Mouse (Mus musculus) embryonic facial prominence, embryonic 14.5 days (tissue): ENCODE measurements at regions not wholly inside any gene's neighbourhood (a gene's known extent, or its start where the extent isn't known, plus 50 kb on each side); places are given as distances from the start of the nearest gene placed in this dataset.
A peak's percentile ranks its signal among the peaks of the same experiment; 100 is the strongest.

Experiments
- ATAC-seq: fragments of 200-750 bp; cut with Nextera tagmentation; 2 replicates; pipeline ENCODE4 v1.8.0; 2017; ENCODE audit warnings: low read depth, moderate number of reproducible peaks, moderate TSS enrichment
- DNase-seq: peaks from one replicate; pipeline ENCODE4 v3.0.0-alpha.2; 2015; ENCODE audit warnings: low spot score
- H3K27ac ChIP-seq: fragments of 300-500 bp; sonication (generic); replicated peaks from 2 replicates; pipeline ENCODE4 v1.5.1; 2014; ENCODE audit warnings: low read depth, mild to moderate bottlenecking, low read length, moderate library complexity
- H3K27me3 ChIP-seq: fragments of 300-500 bp; sonication (generic); replicated peaks from 2 replicates; pipeline ENCODE4 v1.6.1; 2014; ENCODE audit warnings: low read length; ENCODE audit not compliant: control insufficient read depth, insufficient read depth
- H3K36me3 ChIP-seq: fragments of 300-500 bp; sonication (generic); 2 replicates; pipeline ENCODE4 v1.6.1; 2014; ENCODE audit warnings: low read length, mixed read lengths; ENCODE audit not compliant: control insufficient read depth, insufficient read depth
- H3K4me1 ChIP-seq: fragments of 300-500 bp; sonication (generic); 2 replicates; pipeline ENCODE4 v1.6.1; 2014; ENCODE audit warnings: antibody characterized with exemption, low read length; ENCODE audit not compliant: control insufficient read depth, insufficient read depth
- H3K4me2 ChIP-seq: fragments of 300-500 bp; sonication (generic); 2 replicates; pipeline ENCODE4 v1.6.1; 2014; ENCODE audit warnings: low read depth, mild to moderate bottlenecking, low read length, moderate library complexity, mixed read lengths
- H3K4me3 ChIP-seq: fragments of 300-500 bp; sonication (generic); 2 replicates; pipeline ENCODE4 v1.5.1; 2014; ENCODE audit warnings: low read depth, mild to moderate bottlenecking, low read length
- H3K9ac ChIP-seq: fragments of 300-500 bp; sonication (generic); 2 replicates; pipeline ENCODE4 v1.6.1; 2014; ENCODE audit warnings: low read depth, mild to moderate bottlenecking, low read length, moderate library complexity, mixed read lengths
- H3K9me3 ChIP-seq: fragments of 300-500 bp; sonication (generic); 2 replicates; pipeline ENCODE4 v1.6.1; 2016; ENCODE audit warnings: low read length; ENCODE audit not compliant: control insufficient read depth
- WGBS: fragments of 180-500 bp; shearing (Covaris S2); extraction: QIAGEN DNeasy Blood & Tissue Kit; methylation state at CpG from one replicate; pipeline ENCODE4 v1.1.7; 2014; 5-methylcytosine and 5-hydroxymethylcytosine counted together

DNA sequence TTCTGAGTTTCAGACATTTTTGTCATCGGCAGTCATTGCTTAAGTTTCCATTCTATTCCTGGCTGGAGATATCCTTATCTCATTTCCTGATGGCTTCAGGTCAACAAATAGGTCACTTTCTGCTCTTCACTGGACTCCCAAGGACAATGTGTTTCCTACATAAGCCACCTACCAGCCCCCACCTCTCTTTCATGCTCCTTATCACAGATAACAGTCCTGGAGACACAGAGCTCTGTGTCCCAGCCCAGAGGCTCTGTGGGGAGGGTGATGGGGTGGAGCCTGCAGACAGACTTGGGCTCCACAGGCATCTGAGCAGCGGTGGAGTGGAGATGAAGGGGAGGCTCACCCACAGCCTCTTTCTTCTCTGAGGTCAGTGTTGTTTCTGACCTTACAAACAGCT, 148.8 kb upstream of the Gadl1 start:
- Histone ChIP-seq H3K36me3 (no peaks in the 10 kb centered on the region), H3K4me1 (no peaks in the 10 kb centered on the region; the same call in 1 of the 2 replicates), H3K4me2 (no peak overlapping the region), H3K27me3 (no peaks in the 10 kb centered on the region), H3K27ac (no peak overlapping the region), H3K4me3 (no peak overlapping the region), H3K9ac (no peak overlapping the region), H3K9me3 (no peaks in the 10 kb centered on the region)
- ATAC-seq: no peak
- DNase-seq: no peak
- WGBS: 16% methylated on average over 2 of the region's 2 CpGs

DNA sequence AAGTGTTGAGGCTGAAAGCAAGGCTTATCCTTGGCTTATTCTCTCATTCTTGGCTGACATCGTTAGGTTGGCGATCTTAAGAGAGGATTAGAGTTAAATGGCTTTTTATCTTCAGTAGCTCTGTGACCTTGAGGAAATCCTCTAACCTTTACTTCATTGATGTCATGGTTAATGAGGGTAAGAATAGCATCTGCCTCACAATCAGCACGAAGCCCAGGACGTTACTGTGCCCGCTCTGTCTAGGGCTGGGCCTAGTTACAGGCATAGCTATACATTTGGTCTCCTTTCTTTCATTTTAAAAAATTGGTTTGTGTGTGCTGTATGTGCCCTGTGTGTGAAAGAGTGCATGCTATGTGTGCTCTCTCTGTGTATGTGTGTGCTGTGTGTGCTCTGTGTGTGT, 145.1 kb upstream of the Gadl1 start:
- Histone ChIP-seq H3K4me1 (no peaks in the 10 kb centered on the region; the same call in none of the 2 replicates), H3K27me3 (no peaks in the 10 kb centered on the region), H3K4me3 (no peak overlapping the region), H3K36me3 (no peaks in the 10 kb centered on the region), H3K9me3 (no peaks in the 10 kb centered on the region), H3K27ac (no peak overlapping the region), H3K9ac (no peak overlapping the region), H3K4me2 (no peak overlapping the region)
- DNase-seq (no peak), ATAC-seq (no peak)
- 65% methylated on average over 5 of the region's 5 CpGs for WGBS

DNA sequence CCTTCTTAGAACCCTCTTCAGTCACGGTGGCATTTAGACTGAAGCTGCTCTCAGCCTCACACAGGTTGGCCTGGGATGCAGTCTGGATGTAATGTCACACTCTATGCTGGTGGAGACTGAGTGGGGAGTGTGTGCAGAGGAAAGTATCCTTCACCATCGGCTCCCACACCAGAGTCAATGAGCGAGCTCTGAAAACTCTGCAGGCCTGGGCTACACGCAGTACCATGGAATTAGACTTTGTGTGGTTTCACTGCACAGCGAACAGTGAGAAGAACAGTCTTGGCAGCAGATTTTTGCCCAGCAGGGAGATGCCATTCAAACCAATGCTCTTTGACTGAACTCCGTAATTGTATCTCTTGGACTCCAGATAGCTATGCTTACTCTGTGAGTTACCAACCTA, 142.8 kb upstream of the Gadl1 start:
- Histone ChIP-seq H3K27ac (no peak overlapping the region), H3K9me3 (no peaks in the 10 kb centered on the region), H3K4me2 (no peak overlapping the region), H3K36me3 (no peaks in the 10 kb centered on the region), H3K9ac (no peak overlapping the region), H3K4me1 (no peaks in the 10 kb centered on the region; the same call in 1 of the 2 replicates), H3K4me3 (no peak overlapping the region), H3K27me3 (no peaks in the 10 kb centered on the region)
- no peak for ATAC-seq
- WGBS: 77% methylated on average over 6 of the region's 6 CpGs
- DNase-seq: peak; percentile 45

DNA sequence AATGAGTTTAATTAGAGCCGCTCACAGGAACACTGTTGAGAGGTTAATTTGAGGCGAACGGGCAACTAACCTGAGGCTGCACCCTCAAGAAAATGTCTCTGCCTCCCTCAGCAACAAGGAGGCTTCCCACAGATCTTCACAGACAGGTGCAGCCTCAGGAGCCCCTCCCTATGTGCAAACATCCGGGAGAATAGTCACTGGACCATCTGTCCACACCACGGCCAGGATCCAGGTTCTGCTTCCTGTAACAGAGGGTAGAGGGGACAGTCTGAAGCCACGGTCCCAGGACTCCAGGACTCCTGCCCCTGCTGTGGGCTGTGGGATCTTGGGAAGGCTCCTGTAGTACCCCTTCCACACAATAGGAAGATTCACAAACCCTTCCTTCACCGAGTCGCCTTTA, 134.1 kb upstream of the Gadl1 start:
- H3K4me1 ChIP-seq: no peaks in the 10 kb centered on the region
- no peaks in the 10 kb centered on the region for H3K36me3 ChIP-seq
- 61% methylated on average over 8 of the region's 8 CpGs for WGBS
- DNase-seq (no peak), ATAC-seq (no peak)
- H3K27me3 ChIP-seq: no peaks in the 10 kb centered on the region
- H3K9ac ChIP-seq: no peak overlapping the region
- no peak overlapping the region for H3K27ac ChIP-seq
- H3K9me3 ChIP-seq: no peaks in the 10 kb centered on the region
- H3K4me2 ChIP-seq: no peak overlapping the region
- H3K4me3 ChIP-seq: no peak overlapping the region

DNA sequence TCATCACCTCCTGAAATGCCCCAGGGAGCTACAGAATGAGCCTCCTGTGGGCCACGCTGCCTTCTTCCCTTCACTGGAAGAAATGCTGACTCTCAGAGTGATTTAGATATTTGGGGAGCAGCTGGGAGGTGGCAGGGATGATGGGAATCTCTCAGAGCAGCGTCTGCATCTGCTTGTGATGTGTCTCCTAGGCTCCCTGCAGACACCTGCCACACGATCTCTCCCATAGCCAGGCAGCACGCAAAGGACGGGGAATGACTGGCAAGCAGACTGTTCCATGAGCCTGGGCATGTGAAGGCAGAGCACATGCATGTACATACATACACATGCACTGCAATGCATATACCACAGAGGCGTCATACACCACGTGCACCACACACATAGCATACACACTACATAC, 133.4 kb upstream of the Gadl1 start:
- DNase-seq: no peak
- Histone ChIP-seq H3K27me3 (no peaks in the 10 kb centered on the region), H3K9ac (no peak overlapping the region), H3K4me2 (no peak overlapping the region), H3K27ac (no peak overlapping the region), H3K9me3 (0 out of 2 replicates have a peak, but pooled peaks cover 4% of the 10 kb centered on the region), H3K36me3 (no peaks in the 10 kb centered on the region), H3K4me1 (no peaks in the 10 kb centered on the region), H3K4me3 (no peak overlapping the region)
- ATAC-seq: no peak
- WGBS: 76% methylated on average over 7 of the region's 7 CpGs

DNA sequence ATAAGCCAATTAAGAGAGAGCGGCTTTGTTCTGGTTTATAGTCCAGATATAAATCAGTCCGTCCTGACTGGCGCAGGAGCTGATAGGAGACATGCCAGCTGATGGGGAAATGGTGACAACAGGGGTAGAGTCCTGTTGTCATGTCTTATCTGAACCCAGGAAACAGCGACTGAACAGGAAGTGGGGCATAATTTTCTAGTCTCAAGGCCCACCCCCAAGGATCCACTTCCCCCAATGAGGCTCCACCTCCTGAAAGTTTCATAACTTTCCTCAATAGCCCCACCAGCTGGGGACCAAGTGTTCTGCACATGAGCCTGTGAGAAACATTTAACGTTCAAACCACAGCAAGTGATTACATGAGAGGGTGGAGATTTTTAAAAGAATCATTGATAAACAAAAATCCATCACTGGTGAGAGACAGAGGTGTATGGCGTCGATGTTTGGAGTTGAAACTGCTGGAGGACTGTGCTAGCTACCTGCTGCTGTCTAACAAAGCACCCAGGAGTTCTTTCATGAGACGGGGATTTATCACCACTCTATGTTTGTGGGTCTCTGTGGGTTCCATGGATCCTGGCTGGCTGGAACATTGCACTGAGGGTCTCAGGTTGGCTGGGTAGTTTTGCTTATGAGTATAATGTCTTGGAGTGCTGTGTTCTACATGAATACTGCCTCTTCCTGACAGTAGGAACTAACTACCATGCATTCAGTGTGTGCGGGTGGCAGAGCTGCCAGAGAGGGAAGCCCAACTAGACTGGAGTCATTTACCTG, 132.0 kb upstream of the Gadl1 start:
- Histone ChIP-seq H3K27me3 (no peaks in the 10 kb centered on the region), H3K27ac (no peak overlapping the region), H3K36me3 (no peaks in the 10 kb centered on the region), H3K4me3 (no peak overlapping the region), H3K4me1 (no peaks in the 10 kb centered on the region), H3K4me2 (no peak overlapping the region), H3K9ac (no peak overlapping the region), H3K9me3 (0 out of 2 replicates have a peak, but pooled peaks cover 7% of the 10 kb centered on the region)
- no peak for DNase-seq
- WGBS: 90% methylated on average over 9 of the region's 9 CpGs
- no peak for ATAC-seq

DNA sequence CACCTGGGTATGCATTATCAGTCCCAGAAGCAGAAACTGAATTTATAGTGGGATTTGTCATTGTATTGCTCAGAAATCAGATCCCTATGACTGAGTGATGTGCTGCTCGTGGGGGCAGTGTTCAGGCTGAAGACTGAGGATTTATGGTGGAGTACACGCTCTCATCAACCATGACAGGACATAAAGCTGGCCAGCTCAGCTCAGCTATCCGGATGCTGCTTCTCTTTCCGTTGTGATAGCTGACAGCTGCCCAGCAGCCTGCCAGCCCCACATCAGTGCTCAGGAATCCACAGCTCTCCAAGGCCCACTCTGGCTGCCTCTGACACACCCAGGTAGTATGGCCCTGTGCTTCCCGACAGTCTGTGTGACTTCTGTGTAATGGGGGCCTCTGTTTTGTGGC, 130.4 kb upstream of the Gadl1 start:
- H3K4me3 ChIP-seq: no peak overlapping the region
- H3K36me3 ChIP-seq: no peaks in the 10 kb centered on the region
- H3K4me2 ChIP-seq: no peak overlapping the region
- no peak overlapping the region for H3K27ac ChIP-seq
- H3K9ac ChIP-seq: no peak overlapping the region
- ATAC-seq (no peak), DNase-seq (peak; percentile 22)
- no peaks in the 10 kb centered on the region for H3K4me1 ChIP-seq
- 65% methylated on average over 5 of the region's 5 CpGs for WGBS
- no peaks in the 10 kb centered on the region for H3K27me3 ChIP-seq
- H3K9me3 ChIP-seq: 0 out of 2 replicates have a peak, but pooled peaks cover 7% of the 10 kb centered on the region

DNA sequence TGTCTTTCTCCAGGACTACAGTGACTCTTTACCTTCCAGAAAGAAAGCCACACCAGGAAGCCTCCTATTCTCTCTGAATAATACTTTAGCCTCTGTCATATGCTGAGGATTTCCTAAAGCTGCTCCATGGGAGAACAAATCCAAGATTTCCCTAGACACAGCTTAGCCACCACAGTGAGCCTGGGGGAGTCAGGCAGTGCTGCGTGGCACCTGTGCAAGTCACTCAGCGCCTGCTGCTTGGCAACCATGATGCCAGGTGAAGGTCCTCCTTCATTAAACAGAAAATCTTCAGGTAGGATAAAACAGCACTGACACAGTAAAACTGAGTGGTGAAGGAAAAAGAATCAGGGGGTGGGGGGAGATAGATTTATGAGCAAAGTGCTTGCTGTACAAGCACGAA, 109.9 kb upstream of the Gadl1 start:
- Histone ChIP-seq H3K9me3 (no peaks in the 10 kb centered on the region), H3K27me3 (no peaks in the 10 kb centered on the region), H3K4me1 (no peaks in the 10 kb centered on the region), H3K4me2 (no peak overlapping the region), H3K4me3 (no peak overlapping the region), H3K36me3 (no peaks in the 10 kb centered on the region), H3K9ac (no peak overlapping the region), H3K27ac (no peak overlapping the region)
- 72% methylated on average over 3 of the region's 3 CpGs for WGBS
- DNase-seq (no peak), ATAC-seq (no peak)

DNA sequence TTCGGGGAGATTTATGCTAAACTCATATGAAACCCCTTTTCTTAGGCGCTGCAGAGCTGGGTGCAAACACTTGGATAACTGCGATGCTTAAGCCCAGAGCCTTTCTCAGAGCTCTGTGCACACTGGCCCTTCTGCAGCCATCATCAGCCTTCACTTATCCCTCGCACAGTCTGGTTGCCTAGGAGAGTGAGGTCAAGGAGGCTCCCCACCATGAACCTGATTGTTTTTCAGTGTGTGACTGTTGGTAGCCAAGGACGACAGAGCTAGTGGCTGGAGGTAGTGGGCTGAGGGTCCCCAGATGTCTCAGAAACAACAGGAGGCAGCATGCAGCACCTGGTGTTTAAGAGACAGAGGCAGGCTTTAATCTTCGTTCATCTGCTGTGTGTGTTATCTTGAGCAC, 108.6 kb upstream of the Gadl1 start:
- no peak overlapping the region for H3K4me3 ChIP-seq
- H3K9me3 ChIP-seq: no peaks in the 10 kb centered on the region
- H3K27me3 ChIP-seq: no peaks in the 10 kb centered on the region
- no peaks in the 10 kb centered on the region for H3K4me1 ChIP-seq
- no peaks in the 10 kb centered on the region for H3K36me3 ChIP-seq
- no peak overlapping the region for H3K4me2 ChIP-seq
- no peak for DNase-seq
- H3K9ac ChIP-seq: no peak overlapping the region
- WGBS: 51% methylated on average over 6 of the region's 6 CpGs
- H3K27ac ChIP-seq: no peak overlapping the region
- no peak for ATAC-seq
